Mouse (Mus musculus) embryonic facial prominence, embryonic 10.5 days (tissue): ENCODE data around the gene Efna4. TPM values are rescaled to one million over a fixed set of nuclear protein-coding genes. Genes with fewer than 3 reads are reported as not detected.

Experiments
- DNase-seq: peaks from one replicate; pipeline ENCODE4 v3.0.0-alpha.2; 2017; ENCODE audit warnings: low spot score
- H3K27ac ChIP-seq: fragments of 300-500 bp; sonication (generic); replicated peaks from 2 replicates; pipeline ENCODE4 v1.5.1; 2016; ENCODE audit warnings: mild to moderate bottlenecking
- H3K27me3 ChIP-seq: fragments of 300-500 bp; sonication (generic); replicated peaks from 2 replicates; pipeline ENCODE4 v1.6.1; 2016; ENCODE audit warnings: low read depth, mild to moderate bottlenecking; ENCODE audit not compliant: poor library complexity, severe bottlenecking
- H3K36me3 ChIP-seq: fragments of 300-500 bp; sonication (generic); replicated peaks from 2 replicates; pipeline ENCODE4 v1.6.1; 2016; ENCODE audit warnings: mild to moderate bottlenecking, moderate library complexity
- H3K4me1 ChIP-seq: fragments of 300-500 bp; sonication (generic); 2 replicates; pipeline ENCODE4 v1.6.1; 2016
- H3K4me3 ChIP-seq: fragments of 300-500 bp; sonication (generic); 2 replicates; pipeline ENCODE4 v1.5.1; 2016; ENCODE audit warnings: mild to moderate bottlenecking, moderate library complexity
- H3K9me3 ChIP-seq: fragments of 300-500 bp; sonication (generic); 2 replicates; pipeline ENCODE4 v1.6.1; 2016; ENCODE audit warnings: mild to moderate bottlenecking
- WGBS: fragments of 180-500 bp; shearing (Covaris S2); methylation state at CpG from one replicate; pipeline ENCODE4 v1.1.7; 2016; 5-methylcytosine and 5-hydroxymethylcytosine counted together
- polyA plus RNA-seq: library from polyadenylated mRNA; unstranded; fragments of >200 nt; fragmentation: Nextera tagmentation; extraction: Ambion mirVana; gene quantifications from 2 replicates; pipeline ENCODE4 v1.2.1, GENCODE M21; 2016

The Efna4 gene
- polyA plus RNA-seq, 1 experiment from 2014 or later, result 40.8 TPM

DNA sequence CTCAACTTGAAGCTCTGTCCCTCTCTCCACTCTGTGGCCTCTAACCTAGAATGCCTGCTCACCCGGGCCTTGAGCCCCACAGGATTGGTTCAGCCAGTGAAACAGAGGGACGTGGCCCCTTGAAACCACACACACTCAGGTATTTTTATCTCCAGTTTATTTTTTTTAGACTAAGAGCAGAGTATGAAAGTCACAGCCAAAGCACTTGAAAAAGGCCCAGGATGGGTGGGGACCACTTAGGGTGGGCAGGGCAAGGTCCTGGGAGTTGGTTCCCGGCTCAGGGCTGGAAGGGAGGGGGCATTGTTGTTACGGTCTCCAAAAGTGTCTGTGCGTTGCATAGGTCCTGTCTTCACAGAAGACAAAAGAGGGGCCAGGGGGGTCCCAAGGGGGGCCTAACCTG lies 23.5 kb downstream of the Efna4 start:
- no peak overlapping the region for H3K4me3 ChIP-seq
- DNase-seq, result no peak
- H3K27me3 ChIP-seq, result peaks cover 41% of the 10 kb centered on the region
- peaks cover 51% of the 10 kb centered on the region for H3K4me1 ChIP-seq
- H3K27ac ChIP-seq, result no peak overlapping the region
- no peaks in the 10 kb centered on the region; the same call in 1 of the 2 replicates for H3K9me3 ChIP-seq
- 69% methylated on average over 5 of the region's 5 CpGs for WGBS
- no peaks in the 10 kb centered on the region for H3K36me3 ChIP-seq

- Histone ChIP-seq H3K36me3 (no peaks in the 10 kb centered on the region), H3K4me3 (0 out of 2 replicates have a peak overlapping the region, but pooled peaks have one; percentile 19), H3K27ac (no peak overlapping the region), H3K27me3 (no peaks in the 10 kb centered on the region), H3K9me3 (no peaks in the 10 kb centered on the region; the same call in 1 of the 2 replicates), H3K4me1 (peaks cover 23% of the 10 kb centered on the region)
- 3% methylated on average over 9 of the region's 9 CpGs for whole genome bisulfite sequencing
- DNase-seq, result peak; percentile 83
Observed at GRCm38 (mm10) chr3:89308089-89308488, 29.7 kb downstream of the Efna4 start.

DNA sequence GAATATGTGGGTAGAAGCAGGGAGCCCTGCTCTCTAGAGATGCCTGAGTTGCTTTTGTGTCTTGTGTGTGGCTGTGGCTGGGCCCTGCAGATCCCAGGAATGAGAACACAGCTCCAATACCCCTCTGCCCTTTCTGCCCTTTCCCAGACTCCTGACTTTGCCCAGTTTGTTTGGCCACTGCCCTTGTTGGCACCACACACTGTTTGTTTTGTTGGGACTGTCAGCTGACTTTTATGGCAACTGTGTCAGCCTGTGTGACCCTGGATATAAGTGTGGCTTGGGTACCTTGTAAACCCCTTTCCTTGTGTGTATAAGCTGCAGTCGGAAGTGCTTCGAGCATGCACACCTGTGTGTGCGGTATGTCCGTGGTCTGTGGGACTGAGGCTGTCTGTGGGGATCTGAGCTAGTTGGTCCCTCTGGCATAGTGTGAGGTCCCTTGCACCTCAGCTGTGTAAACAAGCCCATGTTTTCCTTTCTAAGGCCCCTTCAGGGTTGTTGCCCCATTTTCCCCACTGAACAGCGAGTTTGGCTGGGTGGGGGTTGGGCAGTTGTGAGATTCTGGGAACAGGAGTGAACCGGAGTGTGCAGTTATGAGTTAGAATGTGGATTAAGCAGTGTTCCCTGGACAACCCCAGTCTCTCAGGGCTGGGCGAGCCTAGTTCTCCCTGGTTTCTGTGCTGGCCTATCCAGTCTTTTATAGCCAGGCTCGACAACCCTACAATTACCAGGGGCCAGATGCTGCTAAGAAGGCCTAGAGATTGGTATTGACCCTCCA lies 32.1 kb downstream of the Efna4 start:
- no peak for DNase-seq
- 57% methylated on average over 8 of the region's 8 CpGs for WGBS
- peak overlapping the region; percentile 60 for H3K27ac ChIP-seq

DNA sequence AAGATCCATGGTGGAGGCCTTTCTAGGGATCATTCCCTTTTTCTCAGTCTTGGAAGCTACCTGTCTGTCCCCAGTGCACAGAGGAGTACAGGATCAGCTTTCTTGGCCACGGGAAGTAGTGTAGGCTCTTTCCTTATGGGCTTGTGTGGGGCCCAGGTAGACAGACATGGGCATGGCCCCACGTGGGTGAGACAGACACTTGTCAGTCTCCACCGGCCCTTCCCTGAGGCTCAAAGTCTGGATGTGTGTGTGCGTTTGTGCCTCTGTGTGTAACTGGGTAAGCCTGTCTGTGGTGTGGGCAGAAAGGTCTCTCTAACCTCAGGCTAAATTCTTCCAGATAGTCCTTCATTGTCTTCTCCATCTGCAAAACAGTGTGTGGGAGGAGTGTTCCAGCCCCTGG lies 32.7 kb downstream of the Efna4 start:
- no peak for DNase-seq
- 52% methylated on average over 4 of the region's 4 CpGs for WGBS
- H3K4me3 ChIP-seq, result no peak overlapping the region
- H3K27me3 ChIP-seq, result peaks cover 4% of the 10 kb centered on the region
- no peaks in the 10 kb centered on the region for H3K9me3 ChIP-seq
- H3K4me1 ChIP-seq, result peaks cover 25% of the 10 kb centered on the region
- H3K36me3 ChIP-seq, result no peaks in the 10 kb centered on the region
- peak overlapping the region; percentile 60; the same call in 1 of the 2 replicates for H3K27ac ChIP-seq

More for the DNA sequence above, 32.1 kb downstream of the Efna4 start:
- no peaks in the 10 kb centered on the region for H3K36me3 ChIP-seq
- H3K27me3 ChIP-seq, result no peaks in the 10 kb centered on the region; the same call in 1 of the 2 replicates
- no peaks in the 10 kb centered on the region for H3K9me3 ChIP-seq
- no peak overlapping the region for H3K4me3 ChIP-seq
- H3K4me1 ChIP-seq, result peaks cover 23% of the 10 kb centered on the region

DNA sequence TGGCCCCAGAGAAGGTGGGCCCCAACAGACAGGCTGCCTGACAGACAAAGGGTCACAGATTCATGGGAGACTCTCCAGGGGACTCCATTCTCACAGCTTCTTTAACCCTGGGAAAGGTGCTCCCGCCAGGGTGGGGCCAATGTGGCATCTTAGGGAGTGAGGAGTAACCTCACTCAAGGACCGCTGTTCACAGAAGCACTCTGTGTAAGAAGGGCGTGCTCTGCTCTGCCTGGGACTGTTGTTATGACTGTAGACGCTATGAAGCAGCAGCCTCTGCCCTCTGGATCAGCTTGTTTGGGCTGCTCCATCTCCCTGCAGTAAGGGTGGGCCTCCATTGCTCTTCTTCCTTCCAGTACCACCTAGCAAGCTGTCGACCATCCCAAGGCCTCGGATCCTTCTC lies 33.4 kb downstream of the Efna4 start:
- 63% methylated on average over 6 of the region's 6 CpGs for WGBS
- Histone ChIP-seq H3K27me3 (peaks cover 9% of the 10 kb centered on the region), H3K9me3 (no peaks in the 10 kb centered on the region), H3K4me3 (no peak overlapping the region), H3K4me1 (peaks cover 32% of the 10 kb centered on the region), H3K27ac (0 out of 2 replicates have a peak overlapping the region, but pooled peaks have one; percentile 30), H3K36me3 (no peaks in the 10 kb centered on the region)
- no peak for DNase-seq

DNA sequence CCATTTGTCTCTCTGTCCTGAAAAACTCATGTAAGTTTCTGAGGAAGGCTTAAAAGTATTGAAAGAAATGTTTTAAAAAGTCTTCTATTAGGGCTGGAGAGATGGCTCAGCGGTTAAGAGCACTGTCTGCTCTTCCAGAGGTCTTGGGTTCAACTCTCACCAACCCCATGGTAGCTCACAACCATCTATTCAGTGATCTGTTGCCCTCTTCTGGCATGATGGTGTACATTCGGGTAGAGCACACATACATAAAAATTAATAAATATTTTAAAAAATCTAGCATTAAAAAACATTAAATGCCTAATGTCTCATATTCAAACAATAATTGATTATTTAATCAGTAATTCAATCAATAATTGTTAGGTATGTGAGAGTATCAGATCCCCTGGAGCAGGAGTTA lies 37.3 kb downstream of the Efna4 start:
- 65% methylated on average over 2 of the region's 2 CpGs for WGBS

DNA sequence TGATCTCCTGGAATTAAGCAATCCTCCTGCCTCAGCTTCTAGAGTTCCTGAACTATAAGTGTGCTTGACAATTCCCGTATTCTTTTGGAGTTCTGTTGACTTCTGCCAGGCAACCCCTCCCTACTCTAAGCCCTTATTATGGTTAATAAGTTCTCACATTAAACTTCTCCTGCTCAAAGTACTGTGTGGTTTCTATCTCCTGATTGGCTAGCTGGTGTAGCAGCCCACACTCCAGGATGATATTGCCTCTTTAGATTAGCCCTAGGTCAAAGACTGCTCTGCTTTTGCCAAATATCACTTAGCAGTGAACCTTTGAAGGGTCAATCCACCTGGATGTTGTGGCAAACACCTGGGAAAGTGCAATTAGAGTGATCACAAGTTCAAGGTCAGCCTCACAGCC lies 37.8 kb downstream of the Efna4 start:
- 61% methylated on average over 1 of the region's 1 CpGs for WGBS
- Histone ChIP-seq H3K9me3 (no peaks in the 10 kb centered on the region), H3K4me1 (peaks cover 16% of the 10 kb centered on the region), H3K27ac (no peak overlapping the region), H3K27me3 (peaks cover 18% of the 10 kb centered on the region), H3K36me3 (no peaks in the 10 kb centered on the region), H3K4me3 (peak overlapping the region; percentile 44)
- DNase-seq, result no peak

More for the DNA sequence above, 37.3 kb downstream of the Efna4 start:
- Histone ChIP-seq H3K4me1 (peaks cover 20% of the 10 kb centered on the region), H3K4me3 (no peak overlapping the region), H3K36me3 (no peaks in the 10 kb centered on the region), H3K27me3 (peaks cover 18% of the 10 kb centered on the region), H3K9me3 (no peaks in the 10 kb centered on the region), H3K27ac (no peak overlapping the region)
- DNase-seq, result no peak

- DNase-seq, result peak; percentile 66
- Histone ChIP-seq H3K4me1 (peaks cover 16% of the 10 kb centered on the region), H3K4me3 (peak overlapping the region; percentile 44), H3K27ac (peak overlapping the region; percentile 10; the same call in 1 of the 2 replicates), H3K9me3 (no peaks in the 10 kb centered on the region), H3K36me3 (no peaks in the 10 kb centered on the region), H3K27me3 (peaks cover 18% of the 10 kb centered on the region)
- WGBS, result 5% methylated on average over 14 of the region's 14 CpGs
Observed at GRCm38 (mm10) chr3:89299499-89299898, 38.3 kb downstream of the Efna4 start.

DNA sequence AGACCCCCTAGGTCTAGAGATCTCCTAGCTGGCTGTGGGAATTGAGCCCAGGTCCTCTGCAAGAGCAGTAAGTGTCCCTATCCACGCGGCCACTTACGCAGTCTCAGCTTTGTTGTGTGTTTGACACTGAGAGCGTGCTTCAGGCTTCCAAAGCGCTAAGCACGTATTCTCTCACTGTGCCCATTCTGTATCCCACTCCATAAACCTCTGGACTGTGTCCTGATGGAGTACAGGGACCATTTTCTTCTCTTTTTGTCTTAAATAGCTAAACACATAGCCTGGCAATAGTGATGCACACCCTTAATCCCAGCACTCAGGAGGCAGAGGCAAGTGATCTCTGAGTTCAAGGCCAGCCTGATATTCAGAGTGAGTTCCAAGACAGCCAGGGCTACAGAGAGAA lies 38.9 kb downstream of the Efna4 start:
- DNase-seq, result no peak
- H3K27ac ChIP-seq, result no peak overlapping the region
- H3K9me3 ChIP-seq, result no peaks in the 10 kb centered on the region
- WGBS, result 83% methylated on average over 6 of the region's 6 CpGs
- no peak overlapping the region for H3K4me3 ChIP-seq
- H3K36me3 ChIP-seq, result no peaks in the 10 kb centered on the region
- peaks cover 18% of the 10 kb centered on the region for H3K27me3 ChIP-seq
- H3K4me1 ChIP-seq, result peaks cover 16% of the 10 kb centered on the region

DNA sequence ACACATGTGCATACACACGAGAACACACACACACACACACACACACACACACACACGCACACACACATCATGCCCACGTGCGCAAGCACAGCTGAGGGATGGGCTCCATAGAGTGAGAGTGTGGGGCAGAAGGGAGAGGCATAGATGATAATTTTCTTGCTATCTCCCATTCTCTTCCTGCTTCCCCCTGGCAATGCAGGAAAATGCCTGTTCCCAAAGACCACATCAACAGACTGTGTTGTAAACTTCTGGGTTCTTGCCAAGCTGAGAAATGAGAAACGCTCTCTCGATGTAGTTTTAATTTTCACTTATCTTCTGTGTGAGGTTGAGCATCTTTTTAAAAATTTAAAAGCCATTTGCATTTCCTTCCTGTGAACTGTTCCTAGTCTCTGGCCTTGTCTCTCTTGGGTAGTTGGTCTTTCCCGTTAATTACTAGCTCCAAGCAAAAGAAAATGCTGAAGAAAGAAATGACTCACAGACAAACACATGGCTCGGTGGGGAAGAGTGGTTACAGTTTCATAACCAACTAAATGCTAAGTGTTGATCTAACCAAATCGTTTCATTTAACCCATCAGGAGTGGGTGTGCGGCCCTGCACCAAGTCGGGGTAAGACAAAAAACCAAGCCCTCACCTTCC lies 40.9 kb downstream of the Efna4 start:
- Histone ChIP-seq H3K4me1 (peaks cover 19% of the 10 kb centered on the region), H3K4me3 (no peak overlapping the region), H3K9me3 (no peaks in the 10 kb centered on the region), H3K27ac (no peak overlapping the region), H3K36me3 (no peaks in the 10 kb centered on the region), H3K27me3 (peaks cover 18% of the 10 kb centered on the region)
- no peak for DNase-seq
- 85% methylated on average over 11 of the region's 11 CpGs for WGBS

DNA sequence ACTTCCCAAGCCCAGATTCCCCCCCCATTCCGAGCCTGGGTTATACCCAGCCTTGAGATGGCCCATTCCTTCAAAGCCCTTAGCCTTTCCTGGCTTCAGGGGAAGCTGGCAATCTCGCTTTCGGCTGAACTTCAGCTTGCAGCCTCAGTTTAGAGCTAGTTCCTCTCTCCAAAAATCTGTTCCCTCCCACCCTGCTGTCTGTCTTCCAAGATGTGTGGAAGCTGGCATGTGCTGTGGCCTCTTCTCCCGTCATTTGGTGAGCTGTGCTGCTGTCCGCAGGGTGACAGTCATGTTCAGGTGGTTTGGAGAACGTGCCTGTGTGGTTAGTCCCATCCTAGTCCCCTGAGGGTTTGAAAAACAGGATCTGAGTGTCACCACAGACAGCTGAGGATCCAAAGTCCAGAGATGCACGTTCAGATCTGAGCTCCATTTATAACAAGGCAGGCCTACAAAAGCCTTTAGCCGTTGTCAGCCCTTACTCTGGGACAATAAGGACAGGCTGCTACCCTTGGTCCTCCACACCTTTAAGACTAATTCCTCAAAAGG lies 42.1 kb downstream of the Efna4 start:
- Histone ChIP-seq H3K4me1 (peaks cover 19% of the 10 kb centered on the region), H3K27me3 (peaks cover 18% of the 10 kb centered on the region), H3K27ac (no peak overlapping the region), H3K9me3 (no peaks in the 10 kb centered on the region), H3K36me3 (no peaks in the 10 kb centered on the region), H3K4me3 (no peak overlapping the region)
- 84% methylated on average over 8 of the region's 8 CpGs for WGBS
- no peak for DNase-seq

DNA sequence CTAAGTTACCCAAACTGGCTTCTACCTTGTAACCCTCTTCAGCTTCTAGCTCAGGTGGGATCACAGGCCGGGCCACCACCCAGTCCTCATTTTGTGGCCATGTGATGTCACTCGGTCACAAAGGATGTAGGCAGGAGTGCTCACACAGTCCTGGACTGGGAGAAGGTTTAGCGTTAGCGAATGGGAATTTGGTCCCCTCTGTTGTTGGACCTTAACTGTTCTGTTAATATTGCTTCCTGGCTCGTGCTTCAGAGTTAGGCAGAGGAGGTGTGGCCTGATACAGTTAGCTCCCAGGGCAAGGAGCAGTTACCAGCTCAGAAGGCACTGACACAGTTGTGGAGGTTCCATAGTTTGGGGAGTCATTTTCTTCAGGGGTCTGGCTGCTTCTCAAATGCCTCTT lies 43.6 kb downstream of the Efna4 start:
- no peaks in the 10 kb centered on the region for H3K36me3 ChIP-seq
- peaks cover 9% of the 10 kb centered on the region for H3K4me1 ChIP-seq
- H3K27ac ChIP-seq, result no peak overlapping the region
- H3K27me3 ChIP-seq, result peaks cover 6% of the 10 kb centered on the region
- no peaks in the 10 kb centered on the region for H3K9me3 ChIP-seq
- DNase-seq, result no peak
- H3K4me3 ChIP-seq, result no peak overlapping the region
- 78% methylated on average over 5 of the region's 5 CpGs for WGBS
